Mouse (Mus musculus) bone marrow macrophage, adult 2 months (primary cell): ENCODE measurements around the gene Slc7a7.

Source experiments
- CTCF ChIP-seq: IDR thresholded peaks from 2 replicates; pipeline ENCODE4 v1.5.1; 2012; ENCODE audit warnings: low read depth, mild to moderate bottlenecking, low read length, moderate library complexity
- POLR2A ChIP-seq: IDR thresholded peaks from 2 replicates; pipeline ENCODE4 v1.6.1; 2012; ENCODE audit warnings: mild to moderate bottlenecking, low read depth, low read length, borderline replicate concordance

GRCm38 (mm10) chr14:54457907-54458569, 40.5 kb upstream of the Slc7a7 start:
- TF ChIP-seq POLR2A (no peak), CTCF (no peak)
